Mouse (Mus musculus) testis, adult 2 months (tissue): ENCODE results near the gene Ndufa4l2. TPM values are rescaled to one million over a fixed set of nuclear protein-coding genes. Genes with fewer than 3 reads are reported as not detected.

Source experiments
- H3K27ac ChIP-seq: fragments of 200-500 bp; 2 replicates; pipeline ENCODE4 v1.5.1; 2012; ENCODE audit warnings: low read depth, low read length; ENCODE audit not compliant: control insufficient read depth, insufficient read depth
- H3K27me3 ChIP-seq: fragments of 200-500 bp; 2 replicates; pipeline ENCODE4 v1.6.1; 2012; ENCODE audit warnings: mild to moderate bottlenecking, low read length, moderate library complexity; ENCODE audit not compliant: control insufficient read depth, insufficient read depth
- H3K36me3 ChIP-seq: fragments of 200-500 bp; 2 replicates; pipeline ENCODE4 v1.6.1; 2012; ENCODE audit warnings: mild to moderate bottlenecking, low read length; ENCODE audit not compliant: control insufficient read depth, insufficient read depth
- H3K4me1 ChIP-seq: fragments of 200-500 bp; 2 replicates; pipeline ENCODE4 v1.6.1; 2012; ENCODE audit warnings: low read length; ENCODE audit not compliant: control insufficient read depth, insufficient read depth
- H3K4me3 ChIP-seq: fragments of 200-500 bp; 2 replicates; pipeline ENCODE4 v1.5.1; 2012; ENCODE audit warnings: low read depth, mild to moderate bottlenecking, low read length, moderate library complexity, mixed read lengths; ENCODE audit not compliant: control insufficient read depth
- CTCF ChIP-seq: fragments of 200-500 bp; IDR thresholded peaks from 2 replicates; pipeline ENCODE4 v1.5.1; 2012; ENCODE audit warnings: low read depth, mild to moderate bottlenecking, inconsistent platforms, low read length, moderate library complexity; ENCODE audit not compliant: control insufficient read depth, insufficient read depth, insufficient replicate concordance
- POLR2A ChIP-seq: fragments of 200-500 bp; IDR thresholded peaks from 2 replicates; pipeline ENCODE4 v1.6.1; 2012; ENCODE audit warnings: low read depth, mild to moderate bottlenecking, inconsistent platforms, low read length, moderate library complexity; ENCODE audit not compliant: control insufficient read depth
- polyA plus RNA-seq: library from polyadenylated mRNA; depleted of rRNA; stranded (reverse); fragments of >200 nt; gene quantifications from 2 replicates; pipeline ENCODE4 v1.2.3, GENCODE M21; 2012

The Ndufa4l2 gene
- polyA plus RNA-seq, 1 experiment, result 65.0 TPM

DNA sequence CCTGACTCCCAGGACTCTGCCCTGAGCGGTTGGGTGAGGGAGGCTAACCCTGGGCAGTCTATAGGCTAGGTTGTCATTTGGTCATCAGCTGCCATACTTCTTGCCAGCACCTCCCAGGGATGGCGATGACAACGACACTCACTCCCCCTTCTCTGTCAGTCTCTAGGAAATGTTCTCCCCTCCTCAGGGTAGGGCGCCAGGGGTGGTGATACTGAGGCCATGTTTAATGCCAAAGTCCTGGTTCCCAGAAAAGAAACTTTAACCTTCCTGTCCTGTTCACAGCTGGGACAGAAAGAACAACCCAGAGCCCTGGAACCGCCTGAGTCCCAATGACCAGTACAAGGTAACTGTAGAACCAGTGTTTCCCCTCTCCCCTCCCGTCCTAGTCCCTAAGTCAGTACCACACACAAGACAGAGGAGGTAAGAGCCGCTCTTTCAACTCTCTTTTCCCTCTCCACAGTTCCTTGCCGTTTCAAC is 1.3 kb downstream of the Ndufa4l2 start:
- Histone ChIP-seq H3K27me3 (no peaks in the 10 kb centered on the region), H3K4me1 (peaks cover 59% of the 10 kb centered on the region)
- TF ChIP-seq POLR2A (no peak), CTCF (no peak)

GRCm38 (mm10) chr10:127516576-127517260 is 2.0 kb downstream of the Ndufa4l2 start:
- peaks cover 56% of the 10 kb centered on the region for H3K4me1 ChIP-seq
- no peak for TF ChIP-seq CTCF
- no peak for TF ChIP-seq POLR2A
- peak overlapping the region; percentile 82 for H3K4me3 ChIP-seq
- H3K36me3 ChIP-seq, result no peaks in the 10 kb centered on the region
- no peaks in the 10 kb centered on the region for H3K27me3 ChIP-seq
- H3K27ac ChIP-seq, result peak overlapping the region; percentile 72

More for the DNA sequence above, 1.3 kb downstream of the Ndufa4l2 start:
- H3K4me3 ChIP-seq, result peak overlapping the region; percentile 82
- H3K27ac ChIP-seq, result peak overlapping the region; percentile 72
- no peaks in the 10 kb centered on the region for H3K36me3 ChIP-seq

- no peak for TF ChIP-seq CTCF
- no peak for TF ChIP-seq POLR2A
- Histone ChIP-seq H3K27me3 (no peaks in the 10 kb centered on the region), H3K36me3 (no peaks in the 10 kb centered on the region), H3K4me1 (peaks cover 51% of the 10 kb centered on the region), H3K27ac (no peak overlapping the region), H3K4me3 (no peak overlapping the region)
These were observed 3.2 kb downstream of the Ndufa4l2 start for GRCm38 (mm10) chr10:127517941-127518340.

- no peaks in the 10 kb centered on the region for H3K27me3 ChIP-seq
- peaks cover 41% of the 10 kb centered on the region for H3K4me1 ChIP-seq
- no peaks in the 10 kb centered on the region for H3K36me3 ChIP-seq
- H3K27ac ChIP-seq, result no peak overlapping the region
- TF ChIP-seq CTCF (no peak), POLR2A (no peak)
- no peak overlapping the region for H3K4me3 ChIP-seq
These were observed 4.4 kb downstream of the Ndufa4l2 start for GRCm38 (mm10) chr10:127519041-127519701.

GRCm38 (mm10) chr10:127519903-127520713 is 5.3 kb downstream of the Ndufa4l2 start:
- no peak for TF ChIP-seq POLR2A
- no peak for TF ChIP-seq CTCF
- Histone ChIP-seq H3K4me1 (peaks cover 35% of the 10 kb centered on the region), H3K36me3 (no peaks in the 10 kb centered on the region), H3K27ac (no peak overlapping the region), H3K4me3 (no peak overlapping the region), H3K27me3 (no peaks in the 10 kb centered on the region)

DNA sequence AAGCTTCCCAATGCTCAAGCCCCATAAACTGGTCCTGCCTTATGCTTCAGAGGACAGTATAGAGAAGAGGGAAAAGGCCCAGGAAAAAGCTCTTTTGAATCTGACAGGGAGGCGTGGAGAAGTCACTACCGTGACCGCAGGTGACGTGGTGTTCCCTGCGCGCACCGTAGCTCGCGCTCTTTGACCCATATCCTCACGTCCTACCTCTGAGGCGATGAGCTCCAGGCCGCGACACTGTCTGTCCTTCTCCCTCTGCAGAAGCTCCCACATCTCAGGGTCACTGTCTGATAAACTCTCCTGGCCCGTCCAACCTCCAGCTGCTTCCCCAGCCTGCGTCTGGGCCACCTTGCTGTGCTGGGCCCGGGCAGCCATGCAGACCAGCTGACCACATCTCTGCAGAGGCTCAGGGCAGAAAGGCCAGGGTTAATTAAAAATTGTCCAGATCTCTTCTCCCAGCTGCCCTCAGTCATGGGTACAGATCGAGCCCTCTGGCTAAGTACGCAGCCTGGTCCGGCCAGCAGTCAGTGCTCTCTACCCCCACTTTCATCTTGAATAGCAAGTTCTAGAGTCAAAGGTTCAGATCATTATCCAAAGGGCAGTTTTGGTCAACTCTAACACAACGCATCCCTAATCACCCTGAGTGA is 6.1 kb downstream of the Ndufa4l2 start:
- Histone ChIP-seq H3K4me1 (peaks cover 27% of the 10 kb centered on the region), H3K27me3 (peaks cover 3% of the 10 kb centered on the region; the same call in 1 of the 2 replicates), H3K27ac (no peak overlapping the region), H3K4me3 (no peak overlapping the region), H3K36me3 (no peaks in the 10 kb centered on the region)
- TF ChIP-seq POLR2A, result no peak
- TF ChIP-seq CTCF, result no peak
